Mouse (Mus musculus) retina, postnatal 1 day (tissue): ENCODE data around the gene Gm20388.

ENCODE experiments used
- DNase-seq: peaks from one replicate; pipeline ENCODE4 v3.0.0-alpha.2; 2012

Gene Gm20388

DNA sequence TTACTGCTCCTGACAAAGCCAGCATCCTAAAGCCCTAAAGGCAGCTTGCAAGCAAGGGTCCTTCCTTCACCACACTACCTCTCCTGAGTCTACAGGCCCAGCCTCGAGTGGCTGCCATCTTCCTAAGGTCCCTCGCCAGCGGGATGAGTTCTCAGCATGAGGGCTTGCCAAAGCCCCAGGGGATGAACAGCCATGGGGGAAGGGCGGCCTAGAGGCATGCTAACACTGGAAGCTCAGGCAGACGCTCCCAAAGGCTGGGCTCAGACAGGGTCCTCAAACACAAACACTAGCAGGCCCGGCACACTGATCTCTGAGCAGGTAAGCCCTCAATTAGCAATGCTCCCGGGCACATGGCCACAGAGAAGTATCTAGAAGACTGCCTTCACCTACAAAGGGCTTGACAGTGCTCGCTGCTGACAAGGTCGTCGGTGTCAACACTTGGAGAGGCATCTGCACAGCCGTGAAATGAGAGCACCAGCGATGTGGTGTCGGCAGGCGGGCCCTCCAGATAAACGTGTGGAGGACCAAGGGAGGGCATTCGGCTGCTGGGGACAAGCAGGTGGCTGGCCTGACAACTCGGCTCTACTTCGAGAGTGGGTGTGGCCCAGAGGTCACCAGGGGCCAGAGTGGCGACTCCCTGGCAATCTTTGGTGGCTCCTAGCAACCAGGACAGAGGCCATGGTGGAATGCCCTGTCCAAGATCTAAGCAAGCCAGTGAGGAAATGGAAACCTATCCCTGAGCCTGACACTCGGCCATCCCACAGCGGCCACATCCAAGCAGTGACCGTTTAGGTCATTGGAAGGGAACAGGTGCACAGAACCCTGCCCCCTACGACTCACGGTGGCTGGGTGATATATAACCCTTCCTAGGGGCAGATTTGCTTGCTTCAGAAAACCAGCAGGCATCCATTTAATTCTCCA lies 1640.7 kb downstream of the Gm20388 start:
- no peak for DNase-seq

DNA sequence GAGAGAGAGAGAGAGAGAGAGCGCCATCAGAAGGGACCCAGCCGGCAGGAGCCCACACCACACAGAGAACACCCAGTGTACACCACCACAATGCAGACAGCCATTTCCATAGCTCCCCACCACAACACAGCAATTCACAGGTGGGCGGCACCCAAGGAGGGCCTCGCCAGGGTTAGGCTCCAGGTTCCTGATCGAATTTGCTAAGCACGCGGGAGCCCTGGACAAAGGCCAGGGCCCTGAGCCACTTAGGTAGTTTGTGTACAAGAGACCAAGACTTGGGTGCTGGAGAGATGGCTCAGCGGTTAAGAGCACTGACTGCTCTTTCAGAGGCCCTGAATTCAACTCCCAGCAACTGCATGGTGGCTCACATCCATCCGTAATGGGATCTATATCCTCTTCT lies 1641.9 kb downstream of the Gm20388 start:
- DNase-seq = no peak

DNA sequence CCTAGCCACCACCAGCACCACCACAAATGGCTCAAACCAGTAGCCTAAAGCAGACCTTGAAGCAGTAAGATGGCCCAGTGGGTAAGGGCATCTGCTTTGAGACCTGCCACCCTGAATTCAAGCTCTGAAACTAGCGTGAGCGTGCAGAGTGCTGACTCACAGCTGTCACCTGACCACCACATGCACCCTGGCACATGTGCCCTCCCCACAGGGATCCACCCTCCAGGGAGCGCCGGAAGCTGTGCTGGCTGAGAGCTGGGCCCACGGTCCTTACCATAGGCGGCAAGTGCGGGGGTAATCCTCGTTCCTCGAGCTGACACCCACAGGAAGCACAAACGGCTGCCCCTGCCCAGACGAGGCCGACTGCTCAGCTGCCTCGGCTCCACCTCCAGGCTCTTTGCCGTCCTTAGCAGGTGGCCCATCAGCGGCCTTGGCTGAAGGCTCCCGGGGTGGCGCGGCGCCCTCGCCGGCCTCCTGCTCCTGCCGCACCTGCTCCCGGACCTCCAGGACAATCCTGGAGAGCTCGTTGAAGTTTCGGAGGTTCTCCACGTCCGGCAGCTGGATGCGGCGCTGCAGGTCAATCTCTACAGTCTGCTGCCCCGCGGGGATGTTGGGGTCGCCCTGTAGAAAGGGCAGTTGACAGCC lies 1643.3 kb downstream of the Gm20388 start:
- no peak for DNase-seq

DNA sequence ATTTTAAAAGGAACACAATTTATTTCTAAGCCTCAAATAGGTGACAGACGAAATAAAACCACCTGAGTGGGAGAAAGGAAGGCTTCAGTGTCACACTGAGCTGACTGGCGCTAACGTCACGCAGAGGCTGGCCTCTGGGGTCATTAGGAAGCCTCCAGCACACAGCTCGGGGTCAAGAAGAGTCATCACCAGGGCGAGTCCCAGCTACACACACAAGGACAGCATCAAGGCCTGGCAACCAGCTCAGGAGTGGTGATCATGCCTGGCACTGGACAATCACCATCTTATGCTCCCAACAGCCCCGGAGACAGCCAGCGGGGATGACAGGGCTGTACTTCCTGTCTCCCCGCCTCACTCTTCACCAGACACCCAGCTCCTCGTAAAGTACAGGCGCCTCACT lies 1647.1 kb downstream of the Gm20388 start:
- no peak for DNase-seq

DNA sequence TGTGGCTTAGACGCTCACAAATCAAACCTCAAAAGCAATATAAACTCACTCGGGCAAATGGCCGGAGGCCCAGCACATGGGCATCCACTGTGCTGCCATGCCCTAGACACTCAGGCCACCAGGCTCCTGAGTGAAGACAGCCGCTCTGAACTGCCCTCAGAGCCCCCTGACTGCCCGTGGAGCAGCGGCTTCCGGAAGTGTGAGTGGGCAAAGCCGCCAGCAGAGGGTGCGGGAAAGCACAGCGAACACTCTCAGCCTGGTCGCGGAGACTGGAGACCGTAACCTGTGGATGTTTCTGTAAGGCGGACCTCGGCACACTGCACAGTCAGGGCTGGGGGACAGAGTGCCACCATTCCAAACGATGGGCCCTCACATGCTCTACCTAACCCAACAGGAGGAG lies 1647.9 kb downstream of the Gm20388 start:
- DNase-seq = no peak

DNA sequence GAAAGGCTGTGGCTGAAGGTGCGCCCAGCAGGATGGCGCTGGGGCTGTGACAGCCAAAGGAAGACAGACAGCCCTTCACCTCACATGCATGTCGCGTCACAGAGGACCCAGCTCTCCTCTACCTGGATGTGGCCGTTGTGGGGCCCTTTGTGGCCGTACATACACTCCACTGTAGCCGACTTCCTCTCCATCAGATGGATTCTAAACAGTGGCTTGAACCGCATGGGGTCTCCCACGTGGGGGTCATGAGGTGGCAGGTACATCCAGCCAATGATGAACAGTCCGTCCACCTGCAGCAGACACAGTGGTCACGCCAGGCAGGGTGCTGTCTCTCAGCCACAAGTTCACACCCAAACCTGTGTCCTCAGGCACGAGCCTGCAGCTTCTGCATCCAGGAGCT lies 1649.2 kb downstream of the Gm20388 start:
- DNase-seq = no peak

DNA sequence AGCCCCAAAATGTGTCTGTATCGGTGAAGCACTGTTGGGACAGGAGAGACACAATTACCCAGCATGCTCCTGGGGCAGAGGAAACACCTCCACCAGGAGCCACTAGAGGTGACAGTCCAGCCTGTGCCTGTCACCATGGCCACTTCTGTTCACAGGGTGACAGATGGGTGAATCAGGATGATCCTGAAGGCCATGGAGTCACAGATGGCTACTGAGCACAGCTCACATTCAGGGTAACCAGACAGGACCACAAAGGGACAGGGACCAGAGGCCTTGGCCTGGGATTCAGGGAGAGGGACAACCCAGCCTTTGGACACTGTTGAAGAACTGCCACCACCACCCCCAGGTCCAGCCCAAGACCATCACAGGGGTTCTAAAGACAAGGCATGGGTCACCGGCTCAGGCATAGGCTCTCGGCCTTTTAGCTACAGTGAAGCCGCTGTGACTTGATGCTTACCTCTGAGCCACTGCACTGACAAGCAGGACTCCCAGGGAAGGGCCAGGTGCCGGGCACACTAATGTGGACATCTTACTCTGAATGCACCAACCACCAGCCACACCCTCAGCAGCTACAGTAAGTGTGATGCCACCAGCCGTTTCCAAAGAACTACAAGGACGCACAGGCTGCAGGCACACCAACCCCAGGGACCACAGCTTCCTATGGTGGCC lies 1649.9 kb downstream of the Gm20388 start:
- DNase-seq = no peak

DNA sequence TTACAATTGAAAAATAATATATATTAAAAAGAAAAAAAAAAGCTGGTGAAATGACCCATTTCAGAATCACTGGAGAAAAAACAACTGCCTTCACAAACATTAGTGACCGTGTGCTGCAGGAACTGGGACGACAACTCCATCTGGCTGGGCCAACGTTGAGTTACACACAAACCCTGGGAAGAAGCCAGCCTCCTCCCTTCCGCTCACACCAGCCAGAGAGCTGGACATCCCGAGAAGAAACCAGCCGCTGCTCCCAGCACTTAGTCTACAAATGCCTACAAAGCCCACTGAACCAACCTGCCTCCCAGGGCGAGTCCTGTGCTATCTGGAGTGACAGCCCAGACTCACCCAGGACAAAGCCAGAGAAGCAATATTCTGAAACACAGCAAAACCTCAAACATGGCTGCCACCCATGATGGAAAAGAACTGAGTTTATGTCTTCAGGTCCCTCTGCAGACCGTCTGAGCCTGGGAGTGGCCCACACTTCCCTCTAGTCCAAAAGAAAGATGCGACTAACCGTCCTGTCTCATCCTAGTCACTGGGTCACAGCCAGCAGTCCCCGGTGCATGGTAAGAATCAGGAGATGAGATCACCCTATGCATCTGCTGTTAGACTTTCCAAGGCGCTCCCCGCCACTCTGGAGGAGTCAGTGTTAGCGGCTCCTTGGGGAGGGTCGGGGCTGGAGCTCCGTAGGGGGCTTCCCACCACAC lies 1651.2 kb downstream of the Gm20388 start:
- no peak for DNase-seq

DNA sequence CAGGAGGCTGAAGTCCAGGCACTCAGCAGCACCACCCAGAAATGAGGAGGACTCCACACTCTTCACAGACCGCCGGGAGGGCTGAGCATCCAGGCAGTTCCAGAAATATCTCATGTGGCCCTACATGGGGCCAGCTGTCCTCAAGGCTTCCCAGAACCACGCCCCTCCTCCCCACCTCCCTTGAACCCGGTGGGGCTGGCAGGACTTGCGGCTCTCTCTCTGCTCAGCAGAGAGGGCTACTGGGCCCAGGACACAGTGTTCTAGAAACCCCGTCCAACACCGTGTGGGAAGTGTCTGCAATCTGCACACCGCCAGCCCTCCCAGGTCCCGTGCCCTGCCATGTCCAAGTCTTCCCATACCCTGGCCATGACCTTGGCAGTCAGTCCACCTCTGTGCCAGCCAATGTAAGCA lies 1652.3 kb downstream of the Gm20388 start:
- DNase-seq = no peak

DNA sequence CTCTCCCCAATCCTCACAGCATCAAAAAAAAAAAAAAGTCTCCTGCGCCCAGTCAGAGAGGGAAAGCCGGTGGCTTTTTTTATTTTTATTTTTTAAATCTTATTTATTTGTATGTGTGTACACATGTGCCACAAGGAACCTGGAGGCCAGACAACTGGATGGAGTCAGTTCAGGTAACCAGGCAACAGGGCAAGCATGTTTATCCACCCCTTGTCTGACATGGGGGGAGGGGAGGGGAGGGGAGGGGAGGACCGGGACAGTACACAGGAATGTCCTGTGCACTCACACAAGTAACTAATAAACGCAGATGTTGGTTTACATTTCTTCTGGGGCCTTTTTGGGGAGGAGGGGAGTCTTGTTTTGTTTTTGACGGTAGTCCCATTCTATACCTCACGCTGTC lies 1653.1 kb downstream of the Gm20388 start:
- no peak for DNase-seq

DNA sequence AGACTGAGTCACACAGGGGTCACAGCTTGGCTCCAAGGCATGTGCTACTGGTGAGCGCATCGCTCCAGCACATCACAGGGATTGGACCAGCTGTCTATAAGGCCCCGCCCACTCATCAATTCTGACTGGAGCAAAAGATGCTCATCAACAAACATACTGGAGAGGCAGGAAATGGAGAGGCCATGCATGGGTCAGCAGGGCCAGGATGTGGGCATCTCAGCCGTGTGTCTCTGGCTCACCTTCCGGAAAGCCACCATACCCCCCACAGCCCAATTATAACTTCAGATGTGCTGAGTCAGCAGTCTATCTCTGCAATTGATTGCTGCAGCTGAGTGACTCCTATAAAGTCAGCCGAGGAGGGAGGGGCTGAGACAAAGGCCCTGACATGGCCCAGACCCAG lies 1657.7 kb downstream of the Gm20388 start:
- no peak for DNase-seq

DNA sequence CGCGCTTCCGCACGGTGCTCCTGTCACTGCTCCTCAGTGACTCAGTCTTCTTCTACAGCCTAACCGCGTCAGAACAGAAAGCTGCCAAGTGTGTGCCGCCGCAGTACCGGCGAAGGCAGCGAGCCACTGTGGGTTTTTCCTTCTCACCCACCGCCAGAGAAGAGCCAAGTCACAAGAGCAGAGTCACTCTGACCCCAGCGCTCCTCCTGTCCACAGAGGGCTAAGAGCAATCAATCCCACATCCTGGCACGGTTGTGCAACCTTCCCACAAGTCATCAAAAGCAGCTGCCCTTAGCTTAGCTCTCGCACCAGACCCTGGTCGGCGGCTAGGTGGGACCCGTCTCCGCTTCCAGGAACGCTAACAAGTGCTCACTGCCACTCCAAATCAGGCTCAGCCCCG lies 1659.7 kb downstream of the Gm20388 start:
- DNase-seq = no peak

DNA sequence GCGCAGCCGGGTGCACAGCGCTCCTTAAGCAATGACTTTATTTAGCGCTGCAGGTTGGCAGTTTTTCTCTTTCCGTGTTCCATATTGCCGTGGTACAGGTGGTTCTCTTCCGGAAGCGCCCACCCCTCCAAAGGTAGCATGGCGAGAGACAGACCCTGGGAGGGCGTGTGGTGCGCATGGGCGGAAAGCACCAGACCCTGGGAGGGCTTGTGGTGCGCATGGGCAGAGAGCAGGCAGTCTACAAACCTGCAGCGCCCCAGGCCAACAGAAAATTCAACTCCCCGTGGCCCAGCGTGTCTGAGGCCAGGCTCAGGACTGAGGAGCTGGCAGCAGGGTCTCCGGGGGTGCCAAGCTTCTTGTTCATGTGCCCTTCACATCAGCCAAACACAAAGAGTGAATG lies 1660.2 kb downstream of the Gm20388 start:
- DNase-seq = no peak

DNA sequence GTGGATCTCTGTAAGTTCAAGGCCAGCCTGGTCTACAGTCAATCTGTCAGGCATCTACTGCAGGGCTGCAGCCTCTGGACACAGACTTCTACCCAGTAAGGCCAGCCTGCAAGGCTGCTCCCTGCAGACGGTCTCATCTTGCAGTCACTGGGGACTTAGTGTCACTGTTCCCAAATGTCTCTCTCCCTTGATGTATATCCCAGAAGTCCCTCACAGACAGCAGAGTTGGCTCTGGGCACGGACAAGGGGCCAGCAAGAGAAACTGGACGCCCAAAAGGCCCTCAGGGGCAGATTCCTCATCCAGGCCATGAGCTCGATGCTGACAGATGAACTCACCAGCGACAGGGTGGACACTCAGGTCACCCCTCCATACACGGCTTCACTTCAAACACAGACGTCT lies 1661.5 kb downstream of the Gm20388 start:
- DNase-seq = no peak

DNA sequence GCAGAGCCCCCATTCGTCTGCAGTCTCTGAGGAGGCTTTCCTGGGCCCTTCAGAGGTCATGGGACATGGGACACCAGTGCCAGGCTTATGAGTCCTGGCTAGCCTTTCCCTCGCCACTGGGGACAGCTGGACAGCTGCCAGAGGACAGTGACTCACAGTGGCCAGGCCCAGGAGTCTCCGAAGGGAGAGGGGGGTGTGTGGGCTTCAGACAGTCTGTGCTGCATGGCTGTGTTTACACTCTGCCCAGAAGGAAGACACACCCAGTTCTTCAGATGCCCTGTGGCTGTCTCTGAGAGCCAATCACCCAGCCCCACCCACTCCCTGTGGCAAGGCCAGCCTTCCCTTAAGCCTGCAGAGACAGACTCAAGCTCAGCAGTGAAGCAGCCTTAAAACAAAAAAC lies 1662.6 kb downstream of the Gm20388 start:
- DNase-seq = peak; percentile 71

DNA sequence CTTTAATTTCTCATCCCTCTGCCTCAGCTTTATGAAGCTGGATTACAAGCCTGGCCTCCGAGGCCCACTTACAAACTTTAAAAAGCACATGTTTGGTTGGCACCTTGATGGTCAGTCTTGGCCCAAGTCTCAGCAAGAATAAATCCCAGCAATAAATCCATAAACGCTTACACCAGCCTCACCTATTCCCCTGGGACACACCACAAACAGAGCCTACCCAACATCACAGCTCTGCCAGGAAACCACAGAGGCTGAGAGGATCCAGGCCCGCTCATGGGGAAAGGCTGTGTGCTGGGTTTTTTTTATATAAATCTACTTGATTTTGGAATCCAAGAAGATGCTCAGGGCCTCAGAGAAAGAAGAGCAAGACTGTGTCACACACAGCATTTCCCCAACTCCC lies 1665.0 kb downstream of the Gm20388 start:
- DNase-seq = no peak

DNA sequence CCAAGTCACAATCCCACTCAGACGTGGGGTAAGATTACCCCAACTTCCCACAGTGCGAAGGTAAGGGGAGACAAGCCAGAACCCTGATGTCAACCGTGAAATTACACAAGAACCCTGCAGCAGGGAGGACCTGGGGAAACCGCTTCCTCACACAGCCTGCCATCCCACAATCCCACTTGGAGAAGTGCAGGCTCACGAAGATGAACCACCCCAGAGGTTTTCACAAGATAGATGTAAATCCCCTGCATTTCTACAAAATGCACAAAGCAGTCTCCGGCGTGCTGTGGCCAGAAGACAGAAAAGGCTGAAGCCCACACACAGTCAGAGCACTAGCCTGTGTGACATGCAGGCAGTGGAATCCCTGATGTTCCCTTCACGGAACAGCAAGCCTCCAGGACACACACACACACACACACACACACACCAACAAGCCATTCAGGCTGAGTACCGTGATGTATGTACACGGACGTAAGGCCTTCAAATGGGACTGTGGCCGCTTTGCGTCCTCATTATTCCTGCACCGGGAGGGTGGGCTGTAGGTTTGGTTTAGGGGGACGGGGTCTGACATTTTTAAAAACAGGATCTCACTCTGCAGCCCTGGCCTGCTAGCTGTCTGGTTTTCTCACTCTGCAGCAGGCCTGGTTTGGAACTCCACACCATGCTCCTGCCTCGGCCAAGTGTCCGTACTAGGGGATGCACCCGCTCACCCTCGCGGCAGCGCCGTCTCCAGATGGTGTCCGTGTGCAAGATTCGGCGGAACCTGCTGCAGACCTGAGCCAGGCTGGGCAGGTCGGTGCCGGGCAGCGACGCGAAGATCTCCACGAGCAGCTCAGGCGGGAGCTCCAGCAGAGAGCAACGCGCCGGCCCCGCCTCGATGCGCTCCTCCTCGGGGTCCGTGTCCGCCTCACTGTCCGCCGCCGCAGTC lies 1667.4 kb downstream of the Gm20388 start:
- peak; percentile 61 for DNase-seq

DNA sequence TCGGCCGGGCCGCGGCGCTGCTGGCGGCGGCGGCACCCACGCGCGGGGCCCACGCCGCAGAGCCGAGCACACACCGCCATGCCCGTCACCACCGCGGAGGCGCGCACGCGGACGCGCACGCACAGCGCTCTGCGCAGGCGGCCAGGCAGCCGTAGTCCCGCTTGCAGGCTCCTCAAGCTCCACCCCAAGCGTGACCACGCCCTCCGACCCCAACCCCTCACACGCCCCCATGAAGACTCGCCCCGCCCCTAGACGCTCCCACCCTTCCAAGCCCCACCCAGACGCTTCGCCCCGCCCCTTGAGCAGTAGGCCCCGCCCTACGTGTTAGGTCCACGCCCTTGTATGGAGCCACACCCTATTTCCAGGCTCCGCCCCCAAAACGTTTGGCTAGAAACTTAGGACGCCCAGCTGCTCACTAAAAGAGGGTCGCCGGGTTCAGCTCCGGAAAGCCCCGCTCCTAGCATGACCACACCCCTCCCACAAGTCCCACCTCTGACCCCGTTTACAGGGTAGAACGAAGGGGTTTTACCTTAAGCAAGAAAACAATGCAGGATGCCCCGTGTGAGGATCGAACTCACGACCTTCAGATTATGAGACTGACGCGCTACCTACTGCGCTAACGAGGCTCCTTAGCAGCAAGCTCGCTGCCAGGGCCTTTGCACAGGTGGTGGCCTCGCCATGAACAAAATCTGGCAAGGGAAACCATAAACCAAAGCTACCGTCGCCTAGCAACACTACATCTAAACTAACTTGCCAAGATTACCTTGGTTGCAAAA lies 1668.2 kb downstream of the Gm20388 start, which contains the start of gene Fbxo31:
TSS of gene Fbxo31 (minus strand) at position 131 of the 776 bp plus-strand sequence.
- DNase-seq = peak; percentile 96

DNA sequence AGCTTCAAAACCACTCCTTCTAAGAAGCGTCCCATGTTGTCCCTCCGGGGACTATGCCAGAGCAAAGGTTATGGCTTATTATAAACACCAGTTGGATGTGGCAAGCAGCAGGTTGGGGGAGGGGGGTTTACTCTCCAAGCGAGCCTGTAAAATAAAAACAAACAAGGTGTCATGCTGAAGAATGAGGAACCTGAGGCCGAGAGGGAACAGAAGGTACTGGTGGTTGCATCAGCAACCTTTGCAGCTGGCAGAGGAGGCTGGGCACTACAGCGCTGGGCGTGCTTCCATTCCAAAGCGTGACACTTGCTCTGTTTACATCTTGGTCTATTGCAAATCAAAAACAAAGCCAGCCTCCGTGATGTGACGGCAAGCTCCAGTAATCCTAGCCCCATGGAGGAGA lies 1669.8 kb downstream of the Gm20388 start:
- no peak for DNase-seq

DNA sequence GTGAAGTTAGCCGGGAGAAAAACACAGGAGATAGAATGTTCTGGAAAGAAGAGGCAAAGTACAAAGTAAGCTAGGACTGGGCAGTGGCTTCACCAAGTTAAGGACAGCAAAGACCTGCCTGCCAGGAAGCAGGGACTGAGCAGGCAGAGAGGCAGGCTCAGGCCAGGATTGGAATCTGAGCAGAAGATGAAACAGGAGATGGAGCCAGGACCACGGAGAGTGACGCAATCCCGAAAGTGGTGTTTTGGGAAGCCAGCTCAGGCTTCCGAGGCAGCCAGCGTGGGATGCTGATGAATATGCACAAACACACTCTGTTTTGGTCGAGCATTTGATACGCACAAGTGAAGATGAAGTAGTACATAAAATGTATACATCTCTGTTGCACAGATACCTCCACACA lies 1673.0 kb downstream of the Gm20388 start:
- no peak for DNase-seq

DNA sequence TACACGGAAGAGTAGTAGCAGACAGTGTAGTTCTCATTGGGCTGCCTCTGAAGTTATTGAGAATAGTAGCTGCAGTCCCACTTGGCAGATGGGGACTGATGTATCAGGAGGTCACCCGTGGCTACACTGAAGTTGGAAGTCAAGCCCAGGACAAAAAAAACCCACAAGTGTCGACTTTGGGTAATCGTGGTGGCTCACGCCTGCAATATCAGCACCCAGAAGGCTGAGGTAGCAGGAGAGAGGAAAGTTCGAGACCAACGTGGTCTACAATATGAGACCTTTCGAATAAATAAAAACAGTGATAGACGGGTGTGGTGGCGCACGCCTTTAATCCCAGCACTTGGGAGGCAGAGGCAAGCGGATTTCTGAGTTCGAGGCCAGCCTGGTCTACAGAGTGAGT lies 1674.1 kb downstream of the Gm20388 start:
- no peak for DNase-seq
